Mouse (Mus musculus) heart, adult 8-10 months (tissue): ENCODE measurements at regions not wholly inside any gene's neighbourhood (a gene's known extent, or its start where the extent isn't known, plus 50 kb on each side); places are given as distances from the start of the nearest gene placed in this dataset.

Experiments used
- DNase-seq: peaks from one replicate; pipeline ENCODE4 v3.0.0; 2022; ENCODE audit warnings: low spot score

- no peak for DNase-seq
These were observed 54.9 kb upstream of the Gm45716 start for GRCm38 (mm10) chr11:90132579-90132978.

- DNase-seq = no peak
These were observed 51.2 kb upstream of the Gm45716 start for GRCm38 (mm10) chr11:90136307-90136706.
